Mouse (Mus musculus): Measurements from ENCODE around the gene Ntpcr.

Ntpcr gene

GRCm38 (mm10) chr8:125726143-125726542 is 3.6 kb upstream of the Ntpcr start:
- DNase-seq = no peak

- no peak for DNase-seq
These were observed 2.8 kb upstream of the Ntpcr start for GRCm38 (mm10) chr8:125726986-125727385.

GRCm38 (mm10) chr8:125727797-125728196 is 2.0 kb upstream of the Ntpcr start:
- peak in 1 of 2 experiments; percentile 40 for DNase-seq

- DNase-seq = peak; percentile 88 to 90
These were observed 4.5 kb downstream of the Ntpcr start for GRCm38 (mm10) chr8:125733964-125734956.

GRCm38 (mm10) chr8:125738956-125739355 is 9.2 kb downstream of the Ntpcr start:
- no peak for DNase-seq

GRCm38 (mm10) chr8:125740655-125741054 is 10.9 kb downstream of the Ntpcr start:
- no peak for DNase-seq

GRCm38 (mm10) chr8:125741377-125741776 is 11.6 kb downstream of the Ntpcr start:
- no peak for DNase-seq

- DNase-seq = peak in 1 of 2 experiments; percentile 74
These were observed 12.1 kb downstream of the Ntpcr start for GRCm38 (mm10) chr8:125741855-125742254.

- no peak for DNase-seq
These were observed 12.6 kb downstream of the Ntpcr start for GRCm38 (mm10) chr8:125742406-125742805.

GRCm38 (mm10) chr8:125744914-125745576 is 15.3 kb downstream of the Ntpcr start:
- DNase-seq = no peak

GRCm38 (mm10) chr8:125747390-125747789 is 17.6 kb downstream of the Ntpcr start:
- no peak for DNase-seq

- DNase-seq = peak; percentile 27 to 30
These were observed 21.1 kb downstream of the Ntpcr start for GRCm38 (mm10) chr8:125750846-125751245.

GRCm38 (mm10) chr8:125755896-125756295 is 26.1 kb downstream of the Ntpcr start:
- DNase-seq = no peak

GRCm38 (mm10) chr8:125756391-125757105 is 26.8 kb downstream of the Ntpcr start:
- peak; percentile 17 to 45 for DNase-seq

- no peak for DNase-seq
These were observed 27.3 kb downstream of the Ntpcr start for GRCm38 (mm10) chr8:125757106-125757496.

- DNase-seq = peak; percentile 44 to 66
These were observed 29.3 kb downstream of the Ntpcr start for GRCm38 (mm10) chr8:125759022-125759421.

- DNase-seq = no peak
These were observed 33.5 kb downstream of the Ntpcr start for GRCm38 (mm10) chr8:125763066-125763786.

- no peak for DNase-seq
These were observed 38.3 kb downstream of the Ntpcr start for GRCm38 (mm10) chr8:125768079-125768478.

- DNase-seq = no peak
These were observed 42.5 kb downstream of the Ntpcr start for GRCm38 (mm10) chr8:125772300-125772699.

GRCm38 (mm10) chr8:125773281-125773803 is 43.6 kb downstream of the Ntpcr start:
- DNase-seq = no peak

- no peak for DNase-seq
These were observed 45.3 kb downstream of the Ntpcr start for GRCm38 (mm10) chr8:125775031-125775430.

GRCm38 (mm10) chr8:125776314-125776713 is 46.6 kb downstream of the Ntpcr start:
- DNase-seq = no peak
